Mouse (Mus musculus): ENCODE measurements around the gene Nr6a1.

The Nr6a1 gene

GRCm38 (mm10) chr2:38719354-38719753 is 208.1 kb downstream of the Nr6a1 start:
- DNase-seq (ENCODE audit: low read depth in 2 of 2, low spot score in 2 of 2) = no peak

GRCm38 (mm10) chr2:38718676-38719075 is 208.8 kb downstream of the Nr6a1 start:
- DNase-seq (ENCODE audit: low read depth in 2 of 2, low spot score in 2 of 2) = no peak

- no peak for DNase-seq (ENCODE audit: low read depth in 2 of 2, low spot score in 2 of 2)
Observed at GRCm38 (mm10) chr2:38717436-38717835, 210.1 kb downstream of the Nr6a1 start.

GRCm38 (mm10) chr2:38714324-38714723 is 213.2 kb downstream of the Nr6a1 start, which contains the start of gene Nr5a1:
Gene Nr5a1 (minus strand): TSS chr2:38714542.
- no peak for DNase-seq (ENCODE audit: low read depth in 2 of 2, low spot score in 2 of 2)

- DNase-seq (ENCODE audit: low read depth in 2 of 2, low spot score in 2 of 2) = no peak
Observed at GRCm38 (mm10) chr2:38713596-38713995, 213.9 kb downstream of the Nr6a1 start.

GRCm38 (mm10) chr2:38712769-38713125 is 214.7 kb downstream of the Nr6a1 start:
- DNase-seq (ENCODE audit: low read depth in 2 of 2, low spot score in 2 of 2) = no peak

- no peak for DNase-seq (ENCODE audit: low read depth in 2 of 2, low spot score in 2 of 2)
Observed at GRCm38 (mm10) chr2:38712076-38712768, 215.3 kb downstream of the Nr6a1 start.

GRCm38 (mm10) chr2:38711421-38711861 is 216.0 kb downstream of the Nr6a1 start:
- DNase-seq (ENCODE audit: low read depth in 2 of 2, low spot score in 2 of 2) = no peak

GRCm38 (mm10) chr2:38710304-38711241 is 216.9 kb downstream of the Nr6a1 start:
- no peak for DNase-seq (ENCODE audit: low read depth in 2 of 2, low spot score in 2 of 2)

GRCm38 (mm10) chr2:38708907-38709688 is 218.4 kb downstream of the Nr6a1 start:
- DNase-seq (ENCODE audit: low read depth in 2 of 2, low spot score in 2 of 2) = no peak

- no peak for DNase-seq (ENCODE audit: low read depth in 2 of 2, low spot score in 2 of 2)
Observed at GRCm38 (mm10) chr2:38706661-38707060, 220.8 kb downstream of the Nr6a1 start.

- DNase-seq (ENCODE audit: low read depth in 2 of 2, low spot score in 2 of 2) = no peak
Observed at GRCm38 (mm10) chr2:38705036-38705435, 222.5 kb downstream of the Nr6a1 start.

- DNase-seq (ENCODE audit: low read depth in 2 of 2, low spot score in 2 of 2) = no peak
Observed at GRCm38 (mm10) chr2:38704336-38704735, 223.2 kb downstream of the Nr6a1 start.

GRCm38 (mm10) chr2:38700177-38700576 is 227.3 kb downstream of the Nr6a1 start:
- no peak for DNase-seq (ENCODE audit: low read depth in 2 of 2, low spot score in 2 of 2)

GRCm38 (mm10) chr2:38698623-38699022 is 228.9 kb downstream of the Nr6a1 start:
- DNase-seq (ENCODE audit: low read depth in 2 of 2, low spot score in 2 of 2) = no peak

- DNase-seq (ENCODE audit: low read depth in 2 of 2, low spot score in 2 of 2) = no peak
Observed at GRCm38 (mm10) chr2:38697128-38698120, 230.1 kb downstream of the Nr6a1 start.

GRCm38 (mm10) chr2:38695770-38696169 is 231.7 kb downstream of the Nr6a1 start:
- DNase-seq (ENCODE audit: low read depth in 2 of 2, low spot score in 2 of 2) = no peak

- DNase-seq (ENCODE audit: low read depth in 2 of 2, low spot score in 2 of 2) = peak in 1 of 2 experiments; percentile 6
Observed at GRCm38 (mm10) chr2:38691542-38691941, 235.9 kb downstream of the Nr6a1 start.

GRCm38 (mm10) chr2:38689881-38690280 is 237.6 kb downstream of the Nr6a1 start:
- DNase-seq (ENCODE audit: low read depth in 2 of 2, low spot score in 2 of 2) = no peak
